Mouse (Mus musculus) lung, postnatal 0 days (tissue): ENCODE data around the gene Cyp20a1. TPM values are rescaled to one million over a fixed set of nuclear protein-coding genes. Genes with fewer than 3 reads are reported as not detected.

Experiments
- ATAC-seq: fragments of 200-750 bp; cut with Nextera tagmentation; 2 replicates; pipeline ENCODE4 v1.8.0; 2017; ENCODE audit warnings: moderate library complexity
- DNase-seq: peaks from one replicate; pipeline ENCODE4 v3.0.0-alpha.2; 2016; ENCODE audit warnings: low spot score
- H3K27ac ChIP-seq: fragments of 300-500 bp; sonication (generic); 2 replicates; pipeline ENCODE4 v1.5.1; 2014; ENCODE audit warnings: antibody characterized with exemption, mild to moderate bottlenecking, low read length, mixed read lengths
- H3K27me3 ChIP-seq: fragments of 300-500 bp; sonication (generic); replicated peaks from 2 replicates; pipeline ENCODE4 v1.6.1; 2014; ENCODE audit warnings: low read length, mixed read lengths; ENCODE audit not compliant: insufficient read depth
- H3K36me3 ChIP-seq: fragments of 300-500 bp; sonication (generic); 2 replicates; pipeline ENCODE4 v1.6.1; 2014; ENCODE audit warnings: low read length, mixed read lengths; ENCODE audit not compliant: insufficient read depth
- H3K4me1 ChIP-seq: fragments of 300-500 bp; sonication (generic); 2 replicates; pipeline ENCODE4 v1.6.1; 2014; ENCODE audit warnings: antibody characterized with exemption, low read depth, low read length, mixed read lengths; ENCODE audit not compliant: insufficient read depth
- H3K4me2 ChIP-seq: fragments of 300-500 bp; sonication (generic); replicated peaks from 2 replicates; pipeline ENCODE4 v1.6.1; 2014; ENCODE audit warnings: low read depth, mild to moderate bottlenecking, low read length, moderate library complexity, mixed read lengths
- H3K4me3 ChIP-seq: fragments of 300-500 bp; sonication (generic); 2 replicates; pipeline ENCODE4 v1.5.1; 2014; ENCODE audit warnings: low read depth, low read length
- H3K9ac ChIP-seq: fragments of 300-500 bp; sonication (generic); replicated peaks from 2 replicates; pipeline ENCODE4 v1.6.1; 2014; ENCODE audit warnings: low read depth, mild to moderate bottlenecking
- H3K9me3 ChIP-seq: fragments of 300-500 bp; sonication (generic); 2 replicates; pipeline ENCODE4 v1.6.1; 2016; ENCODE audit warnings: low read length, mixed read lengths
- CTCF ChIP-seq: IDR thresholded peaks from 2 replicates; pipeline ENCODE4 v1.5.1; 2016; ENCODE audit warnings: antibody characterized with exemption, mild to moderate bottlenecking
- EP300 ChIP-seq: IDR thresholded peaks from 2 replicates; pipeline ENCODE4 v1.6.1; 2016; ENCODE audit warnings: antibody characterized with exemption, mild to moderate bottlenecking, control low read depth
- WGBS: fragments of 180-500 bp; shearing (Covaris S2); extraction: QIAGEN DNeasy Blood & Tissue Kit; methylation state at CpG from one replicate; pipeline ENCODE4 v1.1.7; 2014; 5-methylcytosine and 5-hydroxymethylcytosine counted together
- polyA plus RNA-seq: library from polyadenylated mRNA; unstranded; fragments of >200 nt; fragmentation: Nextera tagmentation; extraction: Ambion mirVana; gene quantifications from 2 replicates; pipeline ENCODE4 v1.2.1, GENCODE M21; 2015

Gene Cyp20a1
- polyA plus RNA-seq, 1 experiment from 2014 or later: 15.8 TPM

DNA sequence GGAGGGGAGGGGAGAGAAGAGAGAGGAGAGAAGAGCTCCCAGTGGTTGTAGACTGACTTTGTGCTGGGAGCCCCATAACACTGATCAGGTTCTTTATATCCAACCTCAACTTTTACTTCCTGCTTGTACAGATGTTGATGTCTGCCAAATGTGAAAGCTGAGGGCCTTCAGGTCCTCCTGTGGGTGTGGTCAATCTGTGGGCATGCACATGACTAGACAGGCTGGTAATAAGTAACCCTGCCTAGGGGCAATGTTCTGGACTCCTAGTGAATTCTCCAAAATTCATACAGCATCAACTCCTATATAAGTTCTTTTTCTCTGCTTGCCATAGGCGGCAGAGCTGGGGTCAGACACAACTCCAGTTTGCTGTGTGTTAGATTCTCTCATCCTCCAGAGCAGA, 18.5 kb downstream of the Cyp20a1 start:
- H3K36me3 ChIP-seq: no peaks in the 10 kb centered on the region
- H3K27me3 ChIP-seq: no peaks in the 10 kb centered on the region
- no peak overlapping the region for H3K9ac ChIP-seq
- TF ChIP-seq CTCF: no peak
- no peak for TF ChIP-seq EP300
- H3K4me2 ChIP-seq: no peak overlapping the region
- H3K4me1 ChIP-seq: no peaks in the 10 kb centered on the region
- DNase-seq: no peak
- no peaks in the 10 kb centered on the region for H3K9me3 ChIP-seq
- no peak overlapping the region for H3K4me3 ChIP-seq
- H3K27ac ChIP-seq: no peak overlapping the region
- WGBS: 100% methylated on average over 1 of the region's 1 CpGs
- ATAC-seq: no peak

DNA sequence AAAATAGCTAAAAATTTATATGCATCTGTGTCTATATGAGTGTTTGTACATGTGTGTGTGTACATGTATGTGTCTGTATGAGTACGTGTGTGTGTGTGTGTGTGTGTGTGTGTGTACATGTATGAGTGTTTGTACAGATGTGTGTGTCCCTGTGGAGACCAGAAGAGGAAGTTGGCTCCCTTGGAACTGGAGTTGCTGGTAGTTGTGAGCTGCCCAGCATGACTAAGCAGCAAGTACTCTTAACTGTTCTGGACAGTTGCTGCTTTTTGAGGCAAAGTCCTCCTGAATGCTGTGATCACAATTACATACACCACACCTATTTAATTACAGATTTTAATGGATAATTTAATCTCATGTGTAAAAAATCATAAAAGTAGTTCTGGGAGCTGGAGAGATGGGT, 33.4 kb downstream of the Cyp20a1 start:
- H3K4me1 ChIP-seq: no peaks in the 10 kb centered on the region
- no peak overlapping the region for H3K9ac ChIP-seq
- H3K4me3 ChIP-seq: no peak overlapping the region
- no peak for TF ChIP-seq EP300
- TF ChIP-seq CTCF: no peak
- 88% methylated on average over 1 of the region's 1 CpGs for WGBS
- H3K36me3 ChIP-seq: peaks cover 3% of the 10 kb centered on the region; the same call in 1 of the 2 replicates
- H3K27me3 ChIP-seq: no peaks in the 10 kb centered on the region
- no peaks in the 10 kb centered on the region for H3K9me3 ChIP-seq
- DNase-seq (no peak), ATAC-seq (no peak)
- H3K4me2 ChIP-seq: no peak overlapping the region
- H3K27ac ChIP-seq: no peak overlapping the region

DNA sequence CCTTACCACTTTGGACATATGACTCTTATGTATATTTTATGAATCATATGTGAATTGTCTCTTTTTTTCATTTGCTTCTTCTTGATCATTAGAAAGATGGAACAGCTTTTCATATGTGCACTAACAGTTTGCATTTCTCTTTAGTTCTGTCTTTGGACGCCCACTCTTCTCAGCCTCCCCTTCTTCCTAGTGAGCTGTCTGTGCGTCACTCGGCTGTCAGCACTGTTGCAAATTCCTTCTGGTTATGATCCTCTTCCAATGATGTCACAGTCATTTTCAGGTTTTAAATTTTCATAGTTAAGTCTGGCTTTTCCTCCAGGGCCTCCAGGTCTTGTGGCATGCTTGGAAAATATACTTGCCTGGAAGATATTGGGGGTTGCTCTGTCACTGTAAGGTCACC, 38.8 kb downstream of the Cyp20a1 start:
- no peak for ATAC-seq
- DNase-seq: no peak
- H3K27me3 ChIP-seq: no peaks in the 10 kb centered on the region
- no peak overlapping the region for H3K27ac ChIP-seq
- no peak for TF ChIP-seq EP300
- no peak for TF ChIP-seq CTCF
- WGBS: 95% methylated on average over 3 of the region's 3 CpGs
- H3K4me2 ChIP-seq: no peak overlapping the region
- no peaks in the 10 kb centered on the region for H3K36me3 ChIP-seq
- H3K4me3 ChIP-seq: no peak overlapping the region
- H3K9ac ChIP-seq: no peak overlapping the region
- no peaks in the 10 kb centered on the region for H3K9me3 ChIP-seq
- no peaks in the 10 kb centered on the region for H3K4me1 ChIP-seq

DNA sequence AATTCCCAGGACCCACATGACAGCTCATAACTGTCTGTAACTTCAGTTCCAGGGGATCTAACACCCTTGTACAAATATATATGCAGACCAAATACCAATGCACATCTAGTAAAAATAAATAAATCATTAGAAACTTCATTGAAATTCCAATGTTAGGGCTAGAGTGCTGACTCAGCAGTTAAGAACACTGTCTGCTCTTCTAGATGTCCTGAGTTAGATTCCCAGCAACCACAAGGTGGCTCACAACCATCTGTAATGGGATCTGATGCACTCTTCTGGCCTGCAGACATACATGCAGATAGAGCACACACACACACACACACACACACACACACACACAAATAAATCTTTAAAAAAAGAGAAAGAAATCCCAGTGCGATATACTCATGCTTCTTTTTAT, 61.7 kb downstream of the Cyp20a1 start:
- no peak for ATAC-seq
- Histone ChIP-seq H3K4me1 (no peaks in the 10 kb centered on the region), H3K27me3 (no peaks in the 10 kb centered on the region), H3K4me3 (no peak overlapping the region), H3K9ac (no peak overlapping the region), H3K4me2 (no peak overlapping the region), H3K27ac (no peak overlapping the region), H3K36me3 (no peaks in the 10 kb centered on the region), H3K9me3 (no peaks in the 10 kb centered on the region)
- 97% methylated on average over 1 of the region's 1 CpGs for WGBS
- DNase-seq: no peak
- TF ChIP-seq CTCF: peak; percentile 51
- TF ChIP-seq EP300: no peak

DNA sequence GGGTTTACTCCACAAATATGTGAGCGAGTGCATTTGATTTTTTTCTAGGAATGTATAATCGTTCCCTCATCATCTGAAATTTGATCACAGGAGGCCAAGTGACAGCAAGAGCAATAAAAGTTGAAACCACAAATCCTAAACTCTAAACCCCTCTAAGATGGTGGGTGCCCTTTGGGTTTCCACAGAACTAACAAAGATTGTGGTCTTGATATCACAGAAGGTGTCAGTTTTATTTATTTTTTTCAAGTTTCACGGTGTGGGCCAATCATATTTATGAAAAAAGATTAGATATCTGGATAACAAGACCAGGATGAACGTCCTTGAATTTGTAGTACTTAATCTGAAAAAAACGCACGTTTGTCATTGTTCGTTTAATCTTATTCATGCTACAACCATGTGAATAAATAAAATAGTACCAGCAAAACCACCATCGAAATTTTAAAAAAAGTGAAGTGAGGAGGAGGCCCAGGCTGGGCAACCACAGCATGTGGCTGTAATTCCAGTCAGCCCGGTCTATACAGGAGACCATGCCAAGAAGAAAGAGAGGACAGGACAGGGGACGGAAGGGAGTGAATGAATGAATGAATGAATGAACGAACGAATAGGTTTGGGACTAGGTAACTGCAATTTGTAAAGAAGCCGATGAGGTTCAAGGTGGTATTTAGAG, 65.5 kb downstream of the Cyp20a1 start:
- Histone ChIP-seq H3K36me3 (no peaks in the 10 kb centered on the region), H3K4me3 (peak overlapping the region; percentile 78), H3K9ac (peak overlapping the region; percentile 70), H3K27me3 (no peaks in the 10 kb centered on the region), H3K4me2 (peak overlapping the region; percentile 85), H3K9me3 (no peaks in the 10 kb centered on the region), H3K4me1 (no peaks in the 10 kb centered on the region), H3K27ac (peak overlapping the region; percentile 63; the same call in 1 of the 2 replicates)
- ATAC-seq (peak; percentile 3; the same call in 1 of the 2 replicates), DNase-seq (peak; percentile 10)
- no peak for TF ChIP-seq EP300
- no peak for TF ChIP-seq CTCF
- 17% methylated on average over 13 of the region's 13 CpGs for WGBS

DNA sequence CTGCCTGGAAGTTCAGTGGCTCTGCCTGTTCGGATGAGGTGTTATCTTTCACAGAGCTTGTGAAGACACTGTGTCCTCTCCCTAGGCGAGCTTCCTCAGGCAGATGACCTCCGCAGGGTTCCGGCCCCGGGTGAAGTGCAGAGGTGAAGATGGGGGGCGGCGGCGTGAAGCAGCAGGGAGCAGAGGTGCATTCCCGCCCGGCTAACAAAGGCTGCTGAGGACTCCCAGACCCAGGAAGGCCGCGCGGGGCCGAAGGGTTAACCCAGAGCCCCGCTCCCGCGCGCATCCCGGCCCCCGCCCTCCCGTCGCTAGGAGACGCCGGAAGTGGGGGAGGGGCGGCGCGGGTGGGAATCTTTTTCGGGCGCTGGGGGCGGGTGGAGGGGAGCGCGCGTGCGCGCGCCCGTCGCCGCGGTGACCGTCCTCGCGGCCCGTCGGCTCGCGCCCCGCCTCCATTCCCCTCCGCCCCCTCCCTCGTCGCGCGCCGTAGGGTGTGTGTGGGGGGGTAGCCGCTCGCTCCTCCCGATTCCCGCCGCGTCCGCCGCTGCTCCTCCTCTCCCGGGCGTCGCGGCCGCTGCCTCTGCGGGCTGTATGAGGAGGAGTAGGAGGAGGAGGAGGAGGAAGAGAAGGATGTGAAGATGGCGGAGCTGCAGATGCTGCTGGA, 66.2 kb downstream of the Cyp20a1 start, which contains the start of gene Abi2:
TSS of gene Abi2 (plus strand) at position 452 of the 661 bp plus-strand sequence.
- peak; percentile 95 for DNase-seq
- Histone ChIP-seq H3K4me3 (peak within 1 kb of the TSS; percentile 78), H3K27me3 (no peaks in the 10 kb centered on the region), H3K9ac (peak within 1 kb of the TSS; percentile 70), H3K36me3 (no peaks in the 10 kb centered on the region), H3K27ac (peak within 1 kb of the TSS; percentile 63), H3K4me2 (peak within 1 kb of the TSS; percentile 85), H3K9me3 (no peaks in the 10 kb centered on the region), H3K4me1 (no peaks in the 10 kb centered on the region)
- WGBS: 0% methylated on average over 30 of the region's 69 CpGs
- peak; percentile 95 for ATAC-seq
- TF ChIP-seq CTCF (no peak), EP300 (no peak)
